Mouse (Mus musculus) cortical plate, adult 2 months (tissue): ENCODE data around the gene Zfp202.
"Not testable (repeated sequence)": the region's sequence is repeated elsewhere in the genome, so short reads cannot be mapped to it uniquely, and the experiment has no call there.

Experiments
- CTCF ChIP-seq: fragments of 200-500 bp; IDR thresholded peaks from 2 replicates; pipeline ENCODE4 v1.5.1; 2011; ENCODE audit warnings: mild to moderate bottlenecking, control low read depth, low read length; ENCODE audit not compliant: insufficient read depth; ENCODE audit errors: extremely low read depth
- POLR2A ChIP-seq: fragments of 200-500 bp; IDR thresholded peaks from 2 replicates; pipeline ENCODE4 v1.6.1; 2011; ENCODE audit warnings: mild to moderate bottlenecking, low read length, control low read depth; ENCODE audit not compliant: insufficient read depth; ENCODE audit errors: extremely low read depth

DNA sequence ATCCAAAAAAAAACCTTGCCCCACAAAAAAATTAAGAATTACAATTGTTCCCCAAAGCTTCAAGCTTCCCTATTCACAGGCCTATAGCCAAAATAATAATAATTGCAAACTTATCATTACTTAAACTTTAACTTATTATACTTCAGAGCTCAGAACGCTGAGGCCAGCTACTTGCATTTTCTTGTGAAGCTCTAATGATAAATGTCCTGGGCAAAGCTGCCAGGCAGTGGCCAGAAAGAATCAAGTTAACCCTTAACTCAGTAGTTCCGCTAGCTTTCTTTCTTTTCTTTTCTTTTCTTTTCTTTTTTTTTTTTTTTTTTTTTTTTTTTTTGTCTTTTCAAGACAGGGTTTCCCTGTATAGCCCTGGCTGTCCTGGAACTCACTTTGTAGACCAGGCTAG is 7.0 kb upstream of the Zfp202 start:
- TF ChIP-seq CTCF, POLR2A: not testable (repeated sequence)
